Mouse (Mus musculus) frontal cortex, adult (tissue): ENCODE results near the gene Wfdc15a.

Source experiments
- ATAC-seq: cut with Nextera tagmentation; 2 replicates; pipeline ENCODE4 v1.9.2; 2017; ENCODE audit warnings: mild to moderate bottlenecking, moderate library complexity, mixed read lengths; ENCODE audit not compliant: low TSS enrichment

Gene Wfdc15a

GRCm38 (mm10) chr2:164177831-164178230 lies 22.1 kb downstream of the Wfdc15a start:
- ATAC-seq, result no peak

- peak; percentile 32; the same call in 1 of the 2 replicates for ATAC-seq
Observed at GRCm38 (mm10) chr2:164175850-164176249, 24.1 kb downstream of the Wfdc15a start.

GRCm38 (mm10) chr2:164174649-164175395 lies 25.1 kb downstream of the Wfdc15a start:
- ATAC-seq, result peak; percentile 78

DNA sequence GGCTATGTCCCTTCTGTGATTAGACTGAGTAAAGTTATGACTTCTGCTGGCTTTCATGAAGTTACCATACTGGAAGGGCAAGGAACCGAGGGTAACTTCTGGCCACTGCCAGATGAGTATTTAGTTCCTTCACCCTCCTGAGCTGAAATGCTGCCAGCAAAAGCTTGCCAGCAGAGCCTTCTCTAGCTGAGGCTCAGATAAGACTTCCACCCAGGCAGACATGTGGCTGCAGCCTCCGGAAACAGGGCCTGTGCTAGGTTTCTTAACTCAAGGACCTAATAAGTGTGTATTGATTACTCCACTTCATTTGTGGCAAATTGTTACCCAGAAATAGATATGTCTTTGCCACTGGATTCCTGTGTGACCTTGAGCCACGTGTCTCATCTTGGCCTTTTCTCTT lies 26.5 kb downstream of the Wfdc15a start:
- ATAC-seq, result no peak

DNA sequence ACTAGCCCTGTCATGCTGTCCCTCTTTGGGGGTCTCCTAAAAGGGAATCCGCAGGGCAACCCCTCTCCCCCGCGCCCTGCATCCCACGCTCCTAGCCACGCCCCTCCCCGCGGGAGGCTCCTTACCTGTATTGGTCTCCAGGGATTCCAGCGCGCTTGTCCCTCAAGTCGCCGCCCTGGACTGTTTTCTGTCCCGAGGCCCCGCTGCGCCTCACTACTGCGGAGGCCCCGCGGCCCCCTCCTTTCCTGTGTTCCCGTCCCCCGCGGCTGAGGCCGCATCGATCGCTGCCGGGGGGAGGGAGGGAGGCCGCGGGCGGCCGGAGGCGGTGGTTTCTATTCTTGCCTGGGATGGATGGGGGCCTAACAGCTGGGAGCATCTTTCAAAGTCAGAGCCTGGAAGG lies 29.0 kb downstream of the Wfdc15a start, which contains the start of gene Kcns1:
Gene Kcns1, minus strand, starts transcription at position 212 of the 400 bp plus-strand sequence.
- ATAC-seq, result peak; percentile 6; the same call in 1 of the 2 replicates

- peak; percentile 29; the same call in 1 of the 2 replicates for ATAC-seq
Observed at GRCm38 (mm10) chr2:164170326-164170725, 29.6 kb downstream of the Wfdc15a start.

GRCm38 (mm10) chr2:164168571-164168946 lies 31.4 kb downstream of the Wfdc15a start:
- ATAC-seq, result peak; percentile 20

DNA sequence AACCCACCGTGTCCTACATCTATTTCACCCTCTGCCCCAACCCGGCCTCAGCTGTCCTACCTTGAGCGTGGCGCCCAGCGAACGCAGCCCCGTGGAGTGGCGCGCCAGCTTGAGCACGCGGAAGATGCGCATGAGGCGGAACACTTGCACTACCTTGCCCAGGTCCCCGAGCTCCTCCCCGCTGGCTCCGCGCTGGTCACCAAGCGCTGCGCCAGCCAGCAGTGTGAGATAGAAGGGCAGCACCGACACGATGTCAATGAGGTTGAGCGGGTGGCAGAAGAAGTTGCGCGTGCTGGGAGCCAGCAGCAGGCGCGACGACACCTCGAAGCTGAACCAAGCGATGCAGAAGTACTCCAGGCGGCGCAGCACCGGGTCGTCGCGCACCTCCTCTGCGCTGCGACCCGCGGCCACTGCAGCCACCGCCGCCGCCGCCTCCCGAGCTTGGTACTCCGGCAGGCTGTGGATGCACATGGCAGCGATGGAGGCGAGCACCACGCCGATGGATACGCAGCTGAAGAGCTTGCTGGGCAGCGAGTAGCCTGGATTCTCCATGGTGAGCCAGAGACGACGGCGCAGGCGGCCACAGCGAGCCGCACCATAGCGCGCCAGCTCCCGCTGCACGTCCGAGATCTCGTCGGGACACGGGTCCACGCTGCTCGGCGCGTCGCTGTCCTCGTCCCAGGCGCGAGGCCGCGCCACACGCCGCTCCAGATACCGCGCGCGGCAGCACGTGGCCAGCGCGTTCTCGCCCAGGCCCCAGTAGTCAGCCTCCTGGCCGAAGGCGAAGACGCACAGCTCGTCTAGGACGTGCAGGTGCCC lies 32.0 kb downstream of the Wfdc15a start:
- peak; percentile 34 for ATAC-seq

- no peak for ATAC-seq
Observed at GRCm38 (mm10) chr2:164164941-164165340, 35.0 kb downstream of the Wfdc15a start.

- no peak for ATAC-seq
Observed at GRCm38 (mm10) chr2:164161515-164162055, 38.3 kb downstream of the Wfdc15a start.

DNA sequence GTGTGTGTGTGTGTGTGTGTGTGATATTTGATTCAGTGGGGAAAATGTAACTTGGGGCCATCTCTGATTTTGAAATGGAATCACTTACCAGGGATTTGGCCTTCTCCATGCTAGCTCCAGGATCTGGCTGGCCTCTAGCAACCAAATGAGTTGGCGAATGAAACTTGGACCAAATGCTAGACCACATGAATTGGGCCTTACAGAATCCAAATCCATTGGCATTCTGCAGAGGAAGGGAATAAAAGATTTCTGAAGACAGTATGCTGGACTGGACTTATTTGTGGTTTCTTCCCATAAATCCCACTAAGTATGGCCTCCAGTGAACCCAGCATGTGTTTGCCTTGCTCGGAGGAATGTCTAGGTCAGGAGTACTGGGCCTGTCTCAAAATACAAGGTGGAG lies 41.1 kb downstream of the Wfdc15a start:
- no peak for ATAC-seq

DNA sequence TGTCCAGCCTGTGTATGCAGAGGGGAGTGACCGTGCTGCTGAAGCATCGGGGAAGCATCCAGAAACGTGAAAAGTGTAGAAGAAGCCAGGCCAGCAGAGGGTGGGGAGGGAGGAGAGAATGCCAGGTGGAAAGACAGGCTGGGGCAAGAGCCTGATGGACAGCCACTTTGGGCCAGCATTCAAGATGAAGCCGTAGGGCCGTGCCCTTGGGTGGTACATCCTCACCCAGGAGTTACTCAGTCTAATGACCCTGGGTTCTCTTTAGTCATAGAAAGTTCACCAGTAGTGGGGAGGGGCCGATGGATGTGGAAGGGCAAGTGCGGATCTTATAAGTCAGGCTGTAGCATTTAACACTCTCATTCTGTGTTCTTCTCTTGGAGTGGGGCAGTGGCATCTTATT lies 43.8 kb downstream of the Wfdc15a start:
- ATAC-seq, result no peak

DNA sequence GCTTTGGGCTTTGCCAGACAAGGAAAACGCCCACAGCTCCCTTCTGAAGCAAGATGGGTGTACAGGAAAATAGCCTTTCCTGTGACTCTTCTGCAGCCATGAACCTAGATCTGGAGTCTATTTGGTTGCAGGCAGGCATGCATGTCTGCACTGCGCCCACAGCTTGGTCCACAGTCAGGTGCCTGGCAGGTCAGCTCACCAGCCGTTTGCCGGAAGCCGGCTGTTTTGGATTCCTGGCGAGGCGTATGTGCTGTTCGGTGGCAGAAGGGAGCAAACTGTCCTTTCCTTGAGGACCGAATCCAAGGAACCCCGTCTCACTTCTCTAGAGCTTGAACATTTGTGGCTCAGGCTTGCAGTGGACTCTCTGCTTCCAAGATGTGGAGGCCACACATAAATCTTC lies 45.9 kb downstream of the Wfdc15a start:
- ATAC-seq, result no peak

- ATAC-seq, result no peak
Observed at GRCm38 (mm10) chr2:164152341-164152740, 47.6 kb downstream of the Wfdc15a start.

GRCm38 (mm10) chr2:164150086-164150760 lies 49.7 kb downstream of the Wfdc15a start:
- no peak for ATAC-seq
